Mouse (Mus musculus) frontal cortex, adult (tissue): ENCODE results near the gene Pik3c2a.
"Not testable (repeated sequence)": the region's sequence is repeated elsewhere in the genome, so short reads cannot be mapped to it uniquely, and the experiment has no call there.

Source experiments
- ATAC-seq: cut with Nextera tagmentation; 2 replicates; pipeline ENCODE4 v1.9.2; 2017; ENCODE audit warnings: mild to moderate bottlenecking, moderate library complexity, mixed read lengths; ENCODE audit not compliant: low TSS enrichment

The Pik3c2a gene

GRCm38 (mm10) chr7:116392329-116392728 is 50.9 kb downstream of the Pik3c2a start:
- no peak for ATAC-seq

GRCm38 (mm10) chr7:116387389-116387788 is 55.9 kb downstream of the Pik3c2a start:
- ATAC-seq, result not testable (repeated sequence)

DNA sequence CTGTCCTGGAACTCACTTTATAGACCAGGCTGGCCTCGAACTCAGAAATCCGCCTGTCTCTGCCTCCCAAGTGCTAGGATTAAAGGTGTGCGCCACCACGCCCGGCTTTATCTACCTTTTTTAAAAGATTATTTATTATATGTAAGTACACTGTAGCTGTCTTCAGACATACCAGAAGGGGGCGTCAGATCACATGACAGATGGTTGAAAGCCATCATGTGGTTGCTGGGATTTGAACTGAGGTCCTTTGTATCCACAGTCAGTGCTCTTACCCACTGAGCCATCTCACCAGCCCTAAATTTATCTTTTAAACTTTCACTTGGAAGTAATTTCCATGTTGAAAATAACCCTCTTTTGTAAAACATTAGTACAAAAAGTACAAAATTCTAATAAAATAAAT is 64.1 kb downstream of the Pik3c2a start:
- not testable (repeated sequence) for ATAC-seq

DNA sequence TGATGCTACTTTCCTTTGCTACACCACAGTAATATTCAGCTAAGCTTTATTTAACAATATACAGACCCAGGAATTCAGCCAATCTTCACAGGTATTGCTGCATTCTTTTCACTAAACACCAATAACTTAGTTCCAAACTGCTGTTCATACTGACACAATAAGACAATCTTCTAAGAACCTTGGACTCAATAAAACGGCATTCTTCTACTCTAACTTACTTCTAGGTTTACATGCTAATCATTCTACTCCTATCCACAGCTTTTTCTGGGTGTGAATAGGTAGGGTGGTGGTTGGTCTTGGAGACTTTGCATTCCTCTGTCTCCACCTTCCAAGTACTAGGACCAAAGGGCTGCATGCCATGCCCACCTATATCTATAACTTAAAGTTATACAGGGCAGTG is 69.0 kb downstream of the Pik3c2a start:
- ATAC-seq, result no peak

- ATAC-seq, result no peak
These were observed 107.0 kb downstream of the Pik3c2a start for GRCm38 (mm10) chr7:116336226-116336625.

DNA sequence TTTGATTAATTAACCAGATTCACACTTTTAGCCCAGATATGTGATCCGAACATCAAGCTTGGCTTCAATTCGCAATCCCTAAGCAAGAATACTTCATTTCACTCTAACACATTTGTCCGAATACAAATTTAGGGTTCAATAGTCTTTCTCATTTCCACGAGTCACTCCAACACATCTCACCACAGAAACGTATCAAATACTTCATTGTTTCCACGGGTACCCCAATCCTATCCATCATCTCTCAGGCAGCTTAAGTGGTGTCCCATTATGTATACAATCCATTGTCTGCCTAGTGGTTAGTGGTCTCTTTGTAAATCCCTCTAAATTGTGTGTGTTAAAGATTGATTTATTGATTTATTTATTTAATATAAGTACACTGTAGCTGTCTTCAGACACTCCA is 108.1 kb downstream of the Pik3c2a start:
- no peak for ATAC-seq

- no peak for ATAC-seq
These were observed 108.6 kb downstream of the Pik3c2a start for GRCm38 (mm10) chr7:116334669-116335038.

DNA sequence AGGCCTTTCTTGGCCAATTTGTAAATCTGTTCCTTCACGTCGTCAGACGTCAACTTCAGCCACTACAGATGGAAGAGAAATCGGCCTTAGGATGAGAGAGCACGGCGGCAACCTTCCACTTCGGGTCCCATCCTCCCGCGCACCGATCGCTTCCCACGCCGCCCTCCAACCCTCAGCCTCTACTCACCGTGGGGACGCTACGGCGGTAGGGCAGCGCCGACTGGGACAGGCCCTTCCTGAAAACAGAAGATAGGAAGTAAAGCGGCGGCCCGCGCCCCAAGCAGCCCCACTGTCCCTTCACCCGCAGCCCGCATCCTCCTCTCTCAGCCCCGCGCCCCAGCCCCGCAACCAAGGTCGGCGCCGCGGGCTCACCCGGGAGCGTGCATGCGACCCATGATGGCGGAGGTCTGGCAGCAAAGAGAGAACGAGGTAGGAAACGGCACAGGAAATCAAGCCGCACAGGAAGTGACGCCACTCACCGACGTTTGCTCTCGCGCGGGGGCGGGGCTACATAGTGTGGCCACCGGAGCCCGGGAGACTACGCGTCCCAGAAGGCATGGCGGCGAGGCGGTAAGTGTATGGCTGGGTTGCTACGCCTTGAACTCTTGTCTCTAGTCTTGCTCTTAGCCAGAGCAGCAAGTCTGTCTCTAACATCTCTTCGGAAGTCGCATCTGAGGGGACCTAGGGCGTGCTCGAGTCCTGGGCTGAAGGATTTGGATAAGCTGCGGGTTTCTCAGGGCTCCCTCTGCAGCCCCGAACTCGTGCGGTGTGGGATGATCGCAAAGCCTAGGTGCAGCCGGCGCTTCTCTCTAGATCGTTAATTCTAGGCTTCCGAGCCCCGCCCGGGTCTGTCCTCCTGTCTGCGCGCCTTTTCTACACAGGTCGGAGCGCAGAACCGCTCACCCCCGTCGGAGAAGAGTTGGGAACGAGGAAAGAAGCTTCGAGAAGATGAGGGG is 109.3 kb downstream of the Pik3c2a start, which contains the start of gene Rps13:
Gene Rps13 (minus strand): TSS at position 483 of the 956 bp plus-strand sequence.
- peak; percentile 97 for ATAC-seq

GRCm38 (mm10) chr7:116331246-116331645 is 112.0 kb downstream of the Pik3c2a start:
- ATAC-seq, result 0 out of 2 replicates have a peak, but pooled peaks have one; percentile 11

DNA sequence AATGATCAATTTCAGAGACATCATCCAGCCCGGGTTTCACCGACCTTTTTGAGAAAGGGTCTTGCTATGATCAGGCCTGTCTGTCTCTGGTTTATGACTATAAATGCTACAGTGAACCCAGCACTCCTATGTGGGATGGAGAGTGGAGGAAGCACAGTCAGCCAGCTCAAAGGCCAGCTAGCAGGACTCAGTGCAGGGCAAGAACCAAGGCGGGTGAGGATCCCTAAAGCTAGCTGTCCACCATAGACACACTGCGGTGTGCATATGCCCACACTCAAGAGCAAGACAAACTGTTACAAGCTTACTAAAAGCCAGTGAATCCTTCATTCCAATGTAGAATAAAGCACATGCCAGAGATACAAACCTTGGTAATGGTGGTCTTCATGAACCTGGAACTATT is 113.4 kb downstream of the Pik3c2a start:
- no peak for ATAC-seq

DNA sequence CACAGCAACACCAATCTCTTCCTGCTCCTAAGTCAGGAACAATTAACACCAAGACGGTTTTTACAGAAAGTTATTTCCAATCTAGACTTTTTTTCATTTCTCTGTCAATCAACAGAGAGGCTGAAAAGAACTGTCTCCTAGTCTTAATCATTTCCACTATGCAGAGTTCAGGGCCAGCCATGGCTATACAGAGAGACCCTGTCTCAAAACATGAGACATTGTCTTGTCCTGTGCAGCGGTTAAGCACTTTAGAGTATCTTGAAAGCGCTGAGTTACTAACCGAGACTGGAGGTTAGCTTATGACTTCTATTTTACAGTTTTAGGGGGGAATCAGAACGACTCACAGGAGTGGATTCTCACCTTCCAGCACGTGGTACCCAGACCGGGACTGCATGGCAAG is 114.5 kb downstream of the Pik3c2a start:
- ATAC-seq, result no peak

- ATAC-seq, result no peak
These were observed 115.3 kb downstream of the Pik3c2a start for GRCm38 (mm10) chr7:116327901-116328300.

GRCm38 (mm10) chr7:116323331-116323964 is 119.8 kb downstream of the Pik3c2a start:
- peak; percentile 89 for ATAC-seq

- ATAC-seq, result no peak
These were observed 133.8 kb downstream of the Pik3c2a start for GRCm38 (mm10) chr7:116309456-116309855.

- no peak for ATAC-seq
These were observed 134.6 kb downstream of the Pik3c2a start for GRCm38 (mm10) chr7:116308632-116308991.

DNA sequence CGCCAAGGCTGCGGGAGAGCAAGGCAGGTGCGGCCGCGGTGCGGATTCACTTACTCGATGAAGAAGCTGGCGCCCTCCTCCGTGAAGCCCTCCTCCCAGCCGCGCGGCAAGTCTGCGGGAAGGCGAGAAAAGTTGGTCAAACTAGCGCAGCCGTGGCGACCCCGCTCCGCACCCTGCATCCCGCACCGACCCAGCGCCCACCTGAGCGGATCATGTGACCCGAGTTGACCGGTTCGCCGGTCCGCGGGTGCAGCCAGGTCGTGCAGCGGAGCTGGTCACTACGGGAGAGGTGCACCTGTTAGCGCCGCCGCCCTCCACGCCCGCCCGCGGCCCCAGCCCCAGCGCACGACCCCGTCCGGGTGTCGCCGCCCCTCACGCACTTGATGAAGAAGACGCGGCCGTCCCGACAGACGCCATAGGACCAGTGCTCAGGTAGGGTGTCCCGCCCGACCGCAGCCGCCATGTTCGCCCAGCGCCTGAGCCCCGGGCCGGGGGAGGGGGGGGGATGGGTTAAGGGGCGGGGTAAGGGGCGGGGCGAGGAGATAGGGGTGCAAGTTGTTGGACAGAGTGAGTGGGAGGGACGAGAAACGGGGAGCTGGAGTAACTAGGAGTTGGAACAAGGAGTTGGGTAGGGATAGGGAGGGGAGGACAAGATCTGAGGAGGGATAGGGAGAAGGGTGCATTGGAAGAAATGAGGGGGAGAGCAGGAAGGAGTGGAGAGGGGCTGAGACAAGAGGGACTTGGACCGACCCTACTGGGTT is 135.2 kb downstream of the Pik3c2a start, which contains the start of gene Plekha7:
Gene Plekha7 (minus strand): TSS at position 506 of the 761 bp plus-strand sequence.
- no peak for ATAC-seq

DNA sequence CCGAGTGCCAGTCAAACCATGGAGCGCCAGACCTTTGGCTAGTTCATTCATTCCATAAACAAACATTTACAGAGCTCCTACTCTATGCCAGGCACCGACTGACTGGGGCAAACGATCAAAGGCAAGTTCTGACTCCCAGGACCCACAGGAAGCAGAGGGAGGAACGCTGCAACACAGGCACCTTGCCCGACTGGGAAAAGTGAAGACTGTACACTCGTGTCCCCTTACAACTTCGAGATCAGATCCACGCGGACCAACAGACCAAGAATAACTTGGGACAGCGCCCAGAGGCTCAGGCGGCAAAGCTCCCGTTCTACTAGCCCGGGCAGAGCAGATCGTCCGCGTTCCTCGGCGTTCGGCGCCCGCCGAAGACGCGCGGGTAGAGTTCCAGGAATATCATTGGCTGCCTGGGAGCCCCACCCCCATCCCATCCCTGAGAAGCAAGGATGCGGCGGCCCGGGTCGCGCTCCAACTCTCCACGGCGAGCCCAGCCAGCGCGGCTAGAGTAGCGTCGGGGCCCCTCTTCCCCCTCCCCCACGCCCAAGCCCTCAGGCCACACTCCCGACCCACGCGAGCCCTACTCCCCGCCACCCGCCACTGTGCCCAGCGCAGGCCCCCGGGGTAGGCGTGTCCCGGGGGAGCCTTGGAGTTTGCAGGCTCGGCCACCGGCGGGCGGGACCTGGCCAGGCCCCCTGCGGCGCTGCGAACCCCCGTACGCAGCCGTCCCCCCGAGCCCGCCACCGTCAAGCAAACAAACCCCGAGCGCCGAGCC is 136.0 kb downstream of the Pik3c2a start:
- ATAC-seq, result peak; percentile 79

DNA sequence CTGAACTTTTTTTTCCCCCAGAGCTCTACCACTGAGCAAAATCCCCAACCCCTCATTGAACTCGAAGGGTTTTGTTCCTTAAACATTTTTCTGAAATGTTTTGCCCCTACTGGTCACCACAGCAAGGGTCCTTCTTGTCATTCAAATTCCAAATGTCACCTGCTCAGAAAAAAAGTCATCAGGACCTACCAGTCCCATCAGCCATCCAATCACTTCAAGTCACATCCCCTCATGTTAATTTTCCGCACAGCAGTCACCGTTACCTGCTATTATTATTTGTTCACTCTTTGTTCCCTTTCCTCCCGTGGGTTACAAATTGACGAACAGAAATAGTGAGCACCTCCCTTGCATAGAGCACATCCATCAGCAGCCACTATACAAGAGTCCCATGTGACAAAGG is 136.6 kb downstream of the Pik3c2a start:
- no peak for ATAC-seq

GRCm38 (mm10) chr7:116301661-116302311 is 141.5 kb downstream of the Pik3c2a start:
- no peak for ATAC-seq

- ATAC-seq, result no peak
These were observed 142.1 kb downstream of the Pik3c2a start for GRCm38 (mm10) chr7:116301144-116301543.

- no peak for ATAC-seq
These were observed 144.4 kb downstream of the Pik3c2a start for GRCm38 (mm10) chr7:116298851-116299250.
